Mouse (Mus musculus) bone marrow macrophage, adult 2 months (primary cell): ENCODE data around the gene Prrx1.

Experiments used
- CTCF ChIP-seq: IDR thresholded peaks from 2 replicates; pipeline ENCODE4 v1.5.1; 2012; ENCODE audit warnings: low read depth, mild to moderate bottlenecking, low read length, moderate library complexity
- POLR2A ChIP-seq: IDR thresholded peaks from 2 replicates; pipeline ENCODE4 v1.6.1; 2012; ENCODE audit warnings: mild to moderate bottlenecking, low read depth, low read length, borderline replicate concordance

DNA sequence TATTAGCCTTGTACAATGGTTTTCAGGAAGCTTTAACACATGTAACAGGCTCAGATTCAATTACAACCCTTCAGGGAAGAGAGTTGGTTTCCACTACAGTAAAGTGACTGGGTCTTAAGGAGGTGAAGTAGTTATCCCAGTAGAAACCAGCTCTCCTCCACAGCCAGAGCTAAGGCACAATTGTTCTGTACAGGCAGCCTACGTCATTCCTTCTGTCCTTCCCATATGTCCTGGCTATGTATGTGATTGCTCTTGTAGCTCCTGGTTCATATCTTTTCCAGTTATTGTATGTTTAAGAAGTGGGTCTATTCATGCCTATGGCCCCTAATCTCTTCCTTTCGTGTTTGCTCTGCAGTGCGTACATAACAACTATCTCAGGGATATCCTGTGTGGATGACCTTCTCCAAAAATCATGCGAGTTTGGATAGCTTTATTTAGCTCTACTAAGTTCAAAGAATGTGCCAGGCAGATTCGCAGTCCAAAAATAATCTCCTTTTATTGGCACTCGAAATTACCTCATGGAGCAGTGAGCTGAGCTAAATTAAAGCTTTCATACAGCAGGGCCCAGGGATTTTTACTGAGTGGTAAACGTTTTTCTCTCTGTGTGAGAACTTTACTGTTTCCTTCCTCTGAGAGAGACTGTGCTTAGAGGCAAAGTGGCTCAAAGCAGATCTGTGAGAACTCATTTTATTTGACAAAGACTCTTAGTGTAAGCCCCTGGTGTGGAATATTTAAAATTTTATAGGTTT is 31.9 kb downstream of the Prrx1 start:
- no peak for TF ChIP-seq CTCF
- TF ChIP-seq POLR2A = no peak
